Mouse (Mus musculus) CH12.LX (cell line): Measurements from ENCODE around the gene Pdlim1. TPM values are rescaled to one million over a fixed set of nuclear protein-coding genes. Genes with fewer than 3 reads are reported as not detected.

Experiments
- DNase-seq: peaks from one replicate; pipeline ENCODE4 v3.0.0-alpha.2; 2013; ENCODE audit errors: extremely low read depth
- H3K27ac ChIP-seq: 2 replicates; pipeline ENCODE4 v1.5.1; 2012; ENCODE audit warnings: low read depth, mild to moderate bottlenecking, control low read depth, moderate library complexity; ENCODE audit not compliant: insufficient read depth
- H3K27me3 ChIP-seq: replicated peaks from 2 replicates; pipeline ENCODE3; 2012; ENCODE audit warnings: inconsistent platforms
- H3K36me3 ChIP-seq, 2 experiments: replicated peaks in 1 of 2; 2 replicates each; pipeline versions ENCODE3 to v1.6.1; 2012; ENCODE audit warnings: inconsistent platforms in 1 of 2, low read length in 1 of 2, mild to moderate bottlenecking in 1 of 2, mixed read lengths in 1 of 2, moderate library complexity in 1 of 2; ENCODE audit not compliant: control insufficient read depth in 1 of 2, insufficient read depth in 1 of 2
- H3K4me1 ChIP-seq, 2 experiments: 2 replicates each; pipeline ENCODE4 v1.6.1; 2012; ENCODE audit warnings: inconsistent platforms in 1 of 2, moderate library complexity in 1 of 2; ENCODE audit not compliant: insufficient read depth in 2 of 2, control insufficient read depth in 1 of 2
- H3K4me2 ChIP-seq: 2 replicates; pipeline ENCODE4 v1.6.1; 2012; ENCODE audit warnings: low read depth, mild to moderate bottlenecking, control low read depth; ENCODE audit not compliant: poor library complexity, insufficient read depth, severe bottlenecking
- H3K4me3 ChIP-seq, 3 experiments: fragments of 150-350 bp in 1 of 3; sonication (generic) in 1 of 3; replicated peaks in 1 of 3; 2 replicates each; pipeline versions ENCODE3 to v1.5.1; 2011 to 2012; ENCODE audit warnings: low read depth in 2 of 3, low read length in 2 of 3, mild to moderate bottlenecking in 2 of 3, moderate library complexity in 2 of 3, control low read depth in 1 of 3, improper control_type of control experiment in 1 of 3, inconsistent platforms in 1 of 3, mixed read lengths in 1 of 3; ENCODE audit not compliant: poor library complexity in 1 of 3
- H3K79me2 ChIP-seq: replicated peaks from 2 replicates; pipeline ENCODE4 v1.6.1; 2012; ENCODE audit warnings: mild to moderate bottlenecking, moderate library complexity; ENCODE audit not compliant: control insufficient read depth, poor library complexity, insufficient read depth, severe bottlenecking; ENCODE audit errors: extremely low read depth
- H3K9ac ChIP-seq: 2 replicates; pipeline ENCODE4 v1.6.1; 2012; ENCODE audit warnings: low read depth, mild to moderate bottlenecking, control low read depth, moderate library complexity; ENCODE audit not compliant: insufficient read depth
- H3K9me3 ChIP-seq: replicated peaks from 2 replicates; pipeline ENCODE3; 2012; ENCODE audit warnings: low read length, inconsistent platforms, mixed read lengths
- BHLHE40 ChIP-seq: IDR thresholded peaks from 2 replicates; pipeline ENCODE4 v1.6.1; 2011; ENCODE audit warnings: mild to moderate bottlenecking, low read depth, low read length, improper control_type of control experiment
- CHD2 ChIP-seq: IDR thresholded peaks from 2 replicates; pipeline ENCODE4 v1.6.1; 2011; ENCODE audit warnings: low read length, improper control_type of control experiment
- CTCF ChIP-seq, 2 experiments: IDR thresholded peaks in 1 of 2; conservative IDR thresholded peaks in 1 of 2; 2 replicates each; pipeline ENCODE4 v1.5.1; 2011 to 2012; ENCODE audit warnings: low read depth in 2 of 2, low read length in 2 of 2, improper control_type of control experiment in 1 of 2, inconsistent platforms in 1 of 2, mild to moderate bottlenecking in 1 of 2, moderate library complexity in 1 of 2
- E2F4 ChIP-seq: IDR thresholded peaks from 2 replicates; pipeline ENCODE4 v1.6.1; 2011; ENCODE audit warnings: low read depth, low read length, improper control_type of control experiment; ENCODE audit not compliant: insufficient replicate concordance
- GABPA ChIP-seq: IDR thresholded peaks from 2 replicates; pipeline ENCODE4 v1.6.1; 2012; ENCODE audit warnings: low read depth, low read length, improper control_type of control experiment, inconsistent platforms; ENCODE audit not compliant: insufficient replicate concordance
- IRF4 ChIP-seq: IDR thresholded peaks from 2 replicates; pipeline ENCODE4 v1.6.1; 2014; ENCODE audit warnings: low read depth, mild to moderate bottlenecking, inconsistent platforms, low read length, improper control_type of control experiment
- JUN ChIP-seq: IDR thresholded peaks from 2 replicates; pipeline ENCODE4 v1.6.1; 2011; ENCODE audit warnings: low read depth, mild to moderate bottlenecking, low read length, improper control_type of control experiment, moderate library complexity; ENCODE audit not compliant: insufficient read depth
- JUND ChIP-seq: conservative IDR thresholded peaks from 2 replicates; pipeline ENCODE4 v1.6.1; 2011; ENCODE audit warnings: low read depth, low read length, improper control_type of control experiment
- KAT2A ChIP-seq: IDR thresholded peaks from 2 replicates; pipeline ENCODE4 v1.6.1; 2012; ENCODE audit warnings: low read length, improper control_type of control experiment, inconsistent platforms; ENCODE audit not compliant: insufficient replicate concordance
- MAX ChIP-seq: IDR thresholded peaks from 2 replicates; pipeline ENCODE4 v1.6.1; 2011; ENCODE audit warnings: low read length, improper control_type of control experiment
- MYC ChIP-seq: IDR thresholded peaks from 2 replicates; pipeline ENCODE4 v1.6.1; 2011; ENCODE audit warnings: low read depth, mild to moderate bottlenecking, improper control_type of control experiment, low read length
- PAX5 ChIP-seq: IDR thresholded peaks from 2 replicates; pipeline ENCODE4 v1.6.1; 2012; ENCODE audit warnings: low read length, inconsistent platforms, mixed read lengths
- POLR2AphosphoS2 ChIP-seq: IDR thresholded peaks from 2 replicates; pipeline ENCODE4 v1.6.1; 2011; ENCODE audit warnings: low read depth, low read length, improper control_type of control experiment
- RAD21 ChIP-seq: IDR thresholded peaks from 2 replicates; pipeline ENCODE4 v1.6.1; 2011; ENCODE audit warnings: low read depth, mild to moderate bottlenecking, low read length, improper control_type of control experiment, moderate library complexity
- SIN3A ChIP-seq: IDR thresholded peaks from 2 replicates; pipeline ENCODE4 v1.6.1; 2012; ENCODE audit warnings: low read length, improper control_type of control experiment, inconsistent platforms
- TBP ChIP-seq: conservative IDR thresholded peaks from 2 replicates; pipeline ENCODE4 v1.6.1; 2011; ENCODE audit warnings: low read depth, low read length, improper control_type of control experiment
- TCF12 ChIP-seq: IDR thresholded peaks from 2 replicates; pipeline ENCODE4 v1.6.1; 2014; ENCODE audit warnings: low read depth, mild to moderate bottlenecking, inconsistent platforms, low read length, improper control_type of control experiment
- USF1 ChIP-seq: IDR thresholded peaks from 2 replicates; pipeline ENCODE4 v1.6.1; 2014; ENCODE audit warnings: low read depth, mild to moderate bottlenecking, inconsistent platforms, low read length, improper control_type of control experiment
- USF2 ChIP-seq: conservative IDR thresholded peaks from 2 replicates; pipeline ENCODE4 v1.6.1; 2011; ENCODE audit warnings: low read depth, low read length, improper control_type of control experiment
- ZC3H11A ChIP-seq: IDR thresholded peaks from 2 replicates; pipeline ENCODE4 v1.6.1; 2012; ENCODE audit warnings: low read depth, mild to moderate bottlenecking, inconsistent platforms, low read length, improper control_type of control experiment
- ZMIZ1 ChIP-seq: IDR thresholded peaks from 2 replicates; pipeline ENCODE4 v1.6.1; 2012; ENCODE audit warnings: low read depth, mild to moderate bottlenecking, inconsistent platforms, low read length, improper control_type of control experiment
- dilution Hi-C: fragments of 300-500 bp; cut with MboI; formaldehyde crosslinking; loops from 2 replicates; pipeline ENCODE4 v1.14.3; 2020; ENCODE audit warnings: low sequenced_read_pairs; ENCODE audit not compliant: extremely low pct_unique_long_range_greater_than_20kb, extremely low pct_ligation_motif_present
- in situ Hi-C: fragments of 300-500 bp; cut with MboI; formaldehyde crosslinking; loops from 3 replicates; pipeline ENCODE4 v1.14.3; 2019; ENCODE audit warnings: low sequenced_read_pairs, low pct_ligation_motif_present, low pct_unique_long_range_greater_than_20kb, mixed read lengths
- polyA plus RNA-seq: library from polyadenylated mRNA; unstranded; fragments of >175 nt; gene quantifications from 2 replicates; pipeline ENCODE4 v1.2.1, GENCODE M21; 2012; ENCODE audit warnings: low read depth; ENCODE audit not compliant: insufficient read length
- total RNA-seq, 2 experiments: library from RNA; depleted of rRNA; stranded (reverse); fragments of 300-350 nt in 1 of 2; fragments of >200 nt in 1 of 2; gene quantifications; 2 replicates each; pipeline ENCODE4 v1.2.3; 2012 to 2014

Gene Pdlim1
- total and polyA plus RNA-seq, 3 experiments = 15.1 to 54.9 (median 18.7) TPM

- H3K27me3 ChIP-seq = peaks cover 2% of the 10 kb centered on the region
- no peaks in the 10 kb centered on the region for H3K9me3 ChIP-seq
- H3K4me3 ChIP-seq = no peak overlapping the region
- no peak overlapping the region for H3K4me2 ChIP-seq
- H3K4me1 ChIP-seq = peaks cover 2 to 18% of the 10 kb centered on the region in 2 experiments; a peak in 2 of 4 replicates
- TF ChIP-seq TCF12 = no peak
- TF ChIP-seq USF1 = no peak
- no peak for TF ChIP-seq JUN
- no peak for TF ChIP-seq KAT2A
- TF ChIP-seq CTCF (conservative IDR thresholded peaks at IDR 0.05 in 1 of 2, IDR thresholded peaks at IDR 0.05 in 1 of 2; ENCODE audit: low read depth in 2 of 2, low read length in 2 of 2) = no peak
- TF ChIP-seq SIN3A = no peak
- TF ChIP-seq E2F4 = no peak
- TF ChIP-seq RAD21 = no peak
- TF ChIP-seq ZMIZ1 = no peak
- TF ChIP-seq CHD2 = no peak
- no peak for TF ChIP-seq POLR2AphosphoS2
- TF ChIP-seq ZC3H11A = no peak
- no peak for TF ChIP-seq MYC
- TF ChIP-seq JUND = no peak
- TF ChIP-seq GABPA = no peak
- no peak for TF ChIP-seq USF2
- no peak for TF ChIP-seq TBP
- TF ChIP-seq MAX = no peak
- no peak for TF ChIP-seq PAX5
- H3K9ac ChIP-seq = no peak overlapping the region
- in situ Hi-C loops = no loop called here
- DNase-seq = no peak
- H3K36me3 ChIP-seq = peaks cover 0 to 5% of the 10 kb centered on the region in 2 experiments
- no peak overlapping the region for H3K27ac ChIP-seq
- dilution Hi-C loops = no loop called here
- H3K79me2 ChIP-seq = no peaks in the 10 kb centered on the region
Measured at GRCm38 (mm10) chr19:40268493-40268892, 3.1 kb downstream of the Pdlim1 start.

GRCm38 (mm10) chr19:40267380-40267779, 4.3 kb downstream of the Pdlim1 start:
- no peak for DNase-seq
- Histone ChIP-seq H3K27ac (no peak overlapping the region), H3K4me1 (peaks cover 2 to 18% of the 10 kb centered on the region in 2 experiments; a peak in 2 of 4 replicates)

More at GRCm38 (mm10) chr19:40267380-40267779, 4.3 kb downstream of the Pdlim1 start:
- dilution Hi-C loops = no loop called here
- Histone ChIP-seq H3K4me3 (no peak overlapping the region), H3K9ac (no peak overlapping the region), H3K9me3 (no peaks in the 10 kb centered on the region), H3K27me3 (peaks cover 2% of the 10 kb centered on the region), H3K36me3 (peaks cover 0 to 5% of the 10 kb centered on the region in 2 experiments), H3K79me2 (no peaks in the 10 kb centered on the region), H3K4me2 (no peak overlapping the region)
- in situ Hi-C loops = no loop called here
- TF ChIP-seq BHLHE40 (no peak), IRF4 (no peak), RAD21 (no peak)
